Mouse (Mus musculus) lung, adult 2 months (tissue): ENCODE measurements around the gene Tmbim6.

Experiments
- CTCF ChIP-seq: fragments of 200-500 bp; IDR thresholded peaks from 2 replicates; pipeline ENCODE4 v1.5.1; 2011; ENCODE audit warnings: mild to moderate bottlenecking, low read length, control low read depth; ENCODE audit not compliant: insufficient read depth
- POLR2A ChIP-seq: fragments of 200-500 bp; IDR thresholded peaks from 2 replicates; pipeline ENCODE4 v1.6.1; 2011; ENCODE audit warnings: low read depth, mild to moderate bottlenecking, control low read depth, low read length, borderline replicate concordance; ENCODE audit errors: extremely low read depth

DNA sequence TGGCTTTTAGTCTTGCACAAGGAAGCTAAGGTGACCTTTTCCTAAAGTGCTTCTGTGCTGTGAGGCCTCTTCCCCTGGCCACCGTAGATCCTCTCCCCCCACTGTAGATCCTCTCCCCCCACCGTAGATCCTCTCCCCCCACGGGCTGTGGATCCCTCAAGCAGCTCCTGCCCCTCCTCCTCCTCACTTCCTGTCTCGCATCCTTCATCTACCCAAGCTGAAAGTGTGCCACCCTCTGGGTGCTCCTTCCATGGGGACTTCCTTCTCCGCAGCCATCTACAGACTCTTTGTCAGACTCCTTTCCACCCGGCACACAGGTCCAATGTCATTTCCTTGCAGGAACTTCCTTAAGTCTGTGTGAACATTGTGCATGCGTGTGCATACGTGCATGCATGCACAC lies 37.7 kb downstream of the Tmbim6 start:
- TF ChIP-seq CTCF (no peak), POLR2A (no peak)
